Mouse (Mus musculus) limb, embryonic 11.5 days (tissue): Measurements from ENCODE around the gene Ss18l2. TPM values are rescaled to one million over a fixed set of nuclear protein-coding genes. Genes with fewer than 3 reads are reported as not detected.

Experiments used
- ATAC-seq: fragments of 200-750 bp; cut with Nextera tagmentation; 2 replicates; pipeline ENCODE4 v1.8.0; 2017; ENCODE audit warnings: low read depth; ENCODE audit not compliant: insufficient number of reproducible peaks, low FRiP score, low TSS enrichment
- DNase-seq: peaks from one replicate; pipeline ENCODE4 v3.0.0-alpha.2; 2015; ENCODE audit warnings: low spot score
- H3K27ac ChIP-seq: fragments of 300-500 bp; sonication (generic); replicated peaks from 2 replicates; pipeline ENCODE4 v1.5.1; 2014; ENCODE audit warnings: low read depth, mild to moderate bottlenecking, low read length
- H3K27me3 ChIP-seq: fragments of 300-500 bp; sonication (generic); 2 replicates; pipeline ENCODE4 v1.6.1; 2014; ENCODE audit warnings: mild to moderate bottlenecking, low read length, mixed read lengths; ENCODE audit not compliant: control insufficient read depth, insufficient read depth
- H3K36me3 ChIP-seq: fragments of 300-500 bp; sonication (generic); 2 replicates; pipeline ENCODE4 v1.6.1; 2014; ENCODE audit warnings: mild to moderate bottlenecking, low read length, moderate library complexity, mixed read lengths; ENCODE audit not compliant: control insufficient read depth, insufficient read depth
- H3K4me1 ChIP-seq: fragments of 300-500 bp; sonication (generic); 2 replicates; pipeline ENCODE4 v1.6.1; 2014; ENCODE audit warnings: low read length, mixed read lengths; ENCODE audit not compliant: control insufficient read depth, insufficient read depth
- H3K4me2 ChIP-seq: fragments of 300-500 bp; sonication (generic); 2 replicates; pipeline ENCODE4 v1.6.1; 2014; ENCODE audit warnings: low read depth, mild to moderate bottlenecking, moderate library complexity; ENCODE audit not compliant: severe bottlenecking
- H3K4me3 ChIP-seq: fragments of 300-500 bp; sonication (generic); 2 replicates; pipeline ENCODE4 v1.5.1; 2014; ENCODE audit warnings: low read depth, low read length
- H3K9ac ChIP-seq: fragments of 300-500 bp; sonication (generic); 2 replicates; pipeline ENCODE4 v1.6.1; 2014; ENCODE audit warnings: mild to moderate bottlenecking, low read length
- H3K9me3 ChIP-seq: fragments of 300-500 bp; sonication (generic); 2 replicates; pipeline ENCODE4 v1.6.1; 2016; ENCODE audit warnings: low read length; ENCODE audit not compliant: control insufficient read depth
- WGBS: fragments of 180-500 bp; shearing (Covaris S2); extraction: QIAGEN DNeasy Blood & Tissue Kit; methylation state at CpG from one replicate; pipeline ENCODE4 v1.1.7; 2014; 5-methylcytosine and 5-hydroxymethylcytosine counted together
- polyA plus RNA-seq: library from polyadenylated mRNA; unstranded; fragments of >200 nt; fragmentation: Nextera tagmentation; extraction: Ambion mirVana; gene quantifications from 2 replicates; pipeline ENCODE4 v1.2.1, GENCODE M21; 2014

Ss18l2 gene
- polyA plus RNA-seq, 1 experiment from 2014 or later, result 99.8 TPM

GRCm38 (mm10) chr9:121673716-121674115 lies 36.4 kb upstream of the Ss18l2 start:
- peaks cover 17% of the 10 kb centered on the region for H3K27me3 ChIP-seq
- no peak overlapping the region for H3K4me3 ChIP-seq
- 81% methylated on average over 5 of the region's 5 CpGs for WGBS
- ATAC-seq, result no peak
- H3K27ac ChIP-seq, result no peak overlapping the region
- H3K4me2 ChIP-seq, result no peak overlapping the region
- no peak for DNase-seq
- no peaks in the 10 kb centered on the region for H3K36me3 ChIP-seq
- H3K9me3 ChIP-seq, result no peaks in the 10 kb centered on the region
- H3K4me1 ChIP-seq, result no peaks in the 10 kb centered on the region; the same call in 1 of the 2 replicates
- H3K9ac ChIP-seq, result no peak overlapping the region

DNA sequence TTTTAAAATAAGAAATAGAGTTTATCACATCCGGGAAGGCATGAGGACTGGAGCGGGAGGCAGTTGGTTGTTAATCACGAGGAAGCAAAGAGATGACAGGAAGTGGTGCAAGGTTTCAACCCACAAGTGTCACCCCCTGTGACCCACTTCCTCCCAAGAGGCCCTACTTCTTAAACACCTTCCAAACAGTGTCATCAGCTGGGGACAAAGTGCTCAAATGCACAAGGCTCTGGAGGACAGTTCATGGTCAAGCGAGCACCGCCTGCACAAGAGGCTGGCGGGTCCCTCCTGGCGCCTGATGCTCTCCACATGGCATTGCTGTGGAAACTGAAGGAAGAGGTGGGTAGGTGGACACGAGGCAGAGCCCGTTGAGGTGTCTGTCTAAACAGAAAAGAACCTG lies 35.1 kb upstream of the Ss18l2 start:
- DNase-seq (no peak), ATAC-seq (no peak)
- Histone ChIP-seq H3K27me3 (peaks cover 9% of the 10 kb centered on the region), H3K4me1 (no peaks in the 10 kb centered on the region), H3K27ac (no peak overlapping the region), H3K4me2 (no peak overlapping the region), H3K4me3 (no peak overlapping the region), H3K9ac (no peak overlapping the region), H3K9me3 (no peaks in the 10 kb centered on the region), H3K36me3 (no peaks in the 10 kb centered on the region)
- 86% methylated on average over 9 of the region's 9 CpGs for WGBS

DNA sequence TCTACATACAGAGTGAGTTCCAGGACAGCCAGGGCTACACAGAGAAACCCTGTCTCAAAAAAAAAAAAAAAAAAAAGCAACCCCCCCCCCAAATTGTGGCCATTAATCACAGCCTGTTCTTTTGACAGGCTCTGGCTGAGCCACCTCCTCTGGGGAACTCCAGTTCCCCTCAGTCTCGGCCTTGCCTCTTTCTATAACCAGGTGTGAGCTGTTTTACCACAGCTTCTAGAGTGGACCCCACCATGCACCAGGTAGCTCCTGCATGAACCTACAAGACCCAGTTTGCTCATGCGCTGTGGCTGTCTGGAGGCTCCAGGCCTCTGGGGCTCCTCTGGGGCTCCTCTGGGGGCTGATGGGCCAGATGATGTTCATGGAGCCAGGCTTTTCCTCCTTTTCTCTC lies 34.6 kb upstream of the Ss18l2 start:
- no peak overlapping the region for H3K27ac ChIP-seq
- no peak overlapping the region for H3K9ac ChIP-seq
- H3K4me2 ChIP-seq, result no peak overlapping the region
- no peaks in the 10 kb centered on the region for H3K9me3 ChIP-seq
- WGBS, result 88% methylated on average over 2 of the region's 2 CpGs
- no peaks in the 10 kb centered on the region for H3K4me1 ChIP-seq
- DNase-seq, result no peak
- no peak for ATAC-seq
- H3K27me3 ChIP-seq, result peaks cover 4% of the 10 kb centered on the region
- H3K36me3 ChIP-seq, result no peaks in the 10 kb centered on the region
- H3K4me3 ChIP-seq, result no peak overlapping the region

DNA sequence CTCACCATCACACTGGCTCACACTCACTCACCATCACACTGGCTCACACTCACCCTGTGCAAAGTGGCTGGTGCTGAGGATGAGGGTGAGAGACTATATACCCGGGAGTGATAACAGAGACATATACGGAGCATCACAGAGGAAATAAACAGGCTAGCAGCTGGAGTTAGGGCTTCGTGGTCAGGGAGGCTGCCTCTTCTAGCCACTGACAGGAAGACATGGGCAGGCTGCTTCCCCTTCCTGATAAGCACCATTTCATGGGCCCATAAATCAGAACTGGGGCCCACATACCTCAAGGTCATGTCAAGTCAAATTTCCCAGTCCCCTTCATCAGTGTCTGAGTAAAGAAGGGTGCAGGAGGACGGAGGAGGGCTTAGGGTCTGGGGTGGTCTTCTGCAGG lies 33.1 kb upstream of the Ss18l2 start:
- ATAC-seq, result no peak
- Histone ChIP-seq H3K9me3 (no peaks in the 10 kb centered on the region), H3K36me3 (no peaks in the 10 kb centered on the region), H3K4me2 (no peak overlapping the region), H3K27ac (no peak overlapping the region), H3K27me3 (no peaks in the 10 kb centered on the region), H3K4me3 (no peak overlapping the region), H3K9ac (no peak overlapping the region), H3K4me1 (no peaks in the 10 kb centered on the region)
- 72% methylated on average over 4 of the region's 4 CpGs for WGBS
- no peak for DNase-seq

GRCm38 (mm10) chr9:121677476-121677875 lies 32.7 kb upstream of the Ss18l2 start:
- no peaks in the 10 kb centered on the region for H3K4me1 ChIP-seq
- 78% methylated on average over 8 of the region's 8 CpGs for WGBS
- no peak overlapping the region for H3K4me3 ChIP-seq
- no peak overlapping the region for H3K27ac ChIP-seq
- no peaks in the 10 kb centered on the region for H3K36me3 ChIP-seq
- H3K4me2 ChIP-seq, result no peak overlapping the region
- DNase-seq, result no peak
- H3K9me3 ChIP-seq, result no peaks in the 10 kb centered on the region
- no peak for ATAC-seq
- no peak overlapping the region for H3K9ac ChIP-seq
- no peaks in the 10 kb centered on the region for H3K27me3 ChIP-seq

GRCm38 (mm10) chr9:121679549-121679948 lies 30.6 kb upstream of the Ss18l2 start:
- Histone ChIP-seq H3K9ac (no peak overlapping the region), H3K27ac (no peak overlapping the region), H3K4me3 (no peak overlapping the region), H3K9me3 (no peaks in the 10 kb centered on the region), H3K36me3 (no peaks in the 10 kb centered on the region; the same call in 1 of the 2 replicates), H3K4me2 (no peak overlapping the region), H3K4me1 (no peaks in the 10 kb centered on the region), H3K27me3 (no peaks in the 10 kb centered on the region)
- ATAC-seq (peak; percentile 67), DNase-seq (peak; percentile 73)
- WGBS, result 28% methylated on average over 6 of the region's 6 CpGs

DNA sequence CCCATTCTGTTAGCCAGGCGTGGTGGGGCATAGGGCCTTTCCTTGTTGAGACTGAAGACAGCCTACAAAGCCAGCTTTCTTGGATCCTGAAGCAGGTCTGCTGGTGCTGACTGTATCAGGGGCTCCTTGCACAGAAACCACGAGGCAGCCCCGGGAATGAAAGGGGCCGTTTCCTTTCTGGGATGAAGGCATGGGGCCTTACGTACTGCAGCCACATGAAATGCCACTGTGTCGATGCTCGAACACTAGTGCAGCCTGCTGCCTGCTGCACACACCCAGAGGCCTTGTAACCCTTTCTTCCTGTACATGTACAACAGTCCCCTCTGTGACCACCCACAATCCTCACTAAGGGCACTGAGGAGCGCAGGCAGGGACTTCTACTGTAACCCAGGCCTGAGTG lies 28.9 kb upstream of the Ss18l2 start:
- Histone ChIP-seq H3K27ac (no peak overlapping the region), H3K4me3 (no peak overlapping the region), H3K36me3 (peaks cover 2% of the 10 kb centered on the region; the same call in 1 of the 2 replicates), H3K27me3 (no peaks in the 10 kb centered on the region), H3K4me2 (no peak overlapping the region), H3K4me1 (no peaks in the 10 kb centered on the region), H3K9me3 (no peaks in the 10 kb centered on the region), H3K9ac (no peak overlapping the region)
- DNase-seq (no peak), ATAC-seq (no peak)
- WGBS, result 84% methylated on average over 8 of the region's 8 CpGs

DNA sequence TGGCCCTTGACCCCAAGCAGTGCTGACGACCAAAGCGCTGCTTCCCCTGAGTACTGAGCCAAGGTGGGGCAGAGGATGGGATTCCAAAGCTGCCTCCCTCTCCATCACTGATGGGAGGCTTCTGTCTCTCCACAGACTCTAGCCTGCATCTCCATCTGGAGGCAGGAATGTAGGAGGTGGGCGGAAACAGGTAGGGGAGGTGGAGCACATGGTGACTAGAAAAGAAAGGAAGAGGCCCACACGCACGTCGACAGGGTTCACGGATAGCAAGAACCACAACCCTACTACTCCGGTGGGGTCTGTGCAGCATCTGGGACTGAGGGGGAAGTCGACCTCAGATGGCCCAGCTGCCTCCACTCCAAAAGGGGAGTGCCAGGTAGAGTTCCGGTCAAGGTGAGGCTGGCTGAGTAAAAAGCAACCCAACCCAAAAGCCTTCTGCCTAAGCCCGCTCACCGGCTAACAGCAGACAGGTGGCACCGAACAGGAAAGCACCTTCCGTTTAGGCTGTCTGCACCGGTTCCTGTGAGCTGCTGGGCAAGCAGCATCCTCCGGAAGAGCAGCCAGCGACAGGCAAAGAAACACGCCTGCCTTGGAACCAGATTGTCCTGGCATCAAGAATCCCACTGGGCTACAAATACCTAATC lies 28.0 kb upstream of the Ss18l2 start:
- no peaks in the 10 kb centered on the region for H3K4me1 ChIP-seq
- H3K36me3 ChIP-seq, result peaks cover 3% of the 10 kb centered on the region; the same call in 1 of the 2 replicates
- no peak overlapping the region for H3K9ac ChIP-seq
- no peaks in the 10 kb centered on the region for H3K9me3 ChIP-seq
- WGBS, result 73% methylated on average over 18 of the region's 18 CpGs
- no peak overlapping the region for H3K4me3 ChIP-seq
- ATAC-seq (no peak), DNase-seq (no peak)
- no peak overlapping the region for H3K27ac ChIP-seq
- no peak overlapping the region for H3K4me2 ChIP-seq
- no peaks in the 10 kb centered on the region for H3K27me3 ChIP-seq

DNA sequence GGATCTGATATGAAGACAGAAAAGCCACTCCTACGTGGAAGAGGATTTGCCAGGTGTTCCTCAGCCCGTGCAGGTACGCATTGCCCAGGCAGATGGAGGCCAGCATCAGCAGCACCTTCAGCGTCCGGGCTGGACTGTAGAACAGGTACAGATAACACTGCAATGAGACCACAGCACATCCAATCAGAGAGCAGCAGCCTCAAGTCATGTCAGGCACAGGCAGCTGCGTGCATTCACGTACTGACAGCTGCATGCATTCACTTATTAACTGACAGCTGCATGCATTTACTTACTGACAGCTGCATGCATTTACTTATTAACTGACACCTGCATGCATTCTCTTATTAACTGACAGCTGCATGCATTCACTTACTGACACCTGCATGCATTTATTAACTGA lies 25.4 kb upstream of the Ss18l2 start:
- H3K4me3 ChIP-seq, result no peak overlapping the region
- no peaks in the 10 kb centered on the region for H3K4me1 ChIP-seq
- H3K9ac ChIP-seq, result no peak overlapping the region
- WGBS, result 81% methylated on average over 7 of the region's 7 CpGs
- no peaks in the 10 kb centered on the region for H3K9me3 ChIP-seq
- DNase-seq (no peak), ATAC-seq (no peak)
- no peaks in the 10 kb centered on the region for H3K27me3 ChIP-seq
- H3K36me3 ChIP-seq, result peaks cover 5% of the 10 kb centered on the region; the same call in 1 of the 2 replicates
- no peak overlapping the region for H3K4me2 ChIP-seq
- no peak overlapping the region for H3K27ac ChIP-seq
